Mouse (Mus musculus): ENCODE measurements around the gene Tpm3-rs7.
"Not testable (repeated sequence)": the region's sequence is repeated elsewhere in the genome, so short reads cannot be mapped to it uniquely, and the experiment has no call there.

The Tpm3-rs7 gene

DNA sequence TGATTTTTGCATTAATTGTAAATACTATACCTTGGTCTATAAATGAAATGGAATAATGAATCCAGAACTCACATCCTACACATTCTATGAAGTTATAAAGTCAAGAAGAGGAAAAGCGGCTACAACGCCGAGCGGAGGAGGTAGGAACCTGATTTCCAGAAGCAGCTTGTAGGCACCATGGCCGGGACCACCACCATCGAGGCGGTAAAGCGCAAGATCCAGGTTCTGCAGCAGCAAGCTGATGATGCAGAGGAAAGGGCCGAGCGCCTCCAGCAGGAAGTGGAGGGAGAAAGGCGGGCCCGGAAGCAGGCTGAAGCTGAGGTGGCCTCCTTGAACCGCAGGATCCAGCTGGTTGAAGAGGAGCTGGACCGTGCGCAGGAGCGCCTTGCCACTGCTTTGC lies at the start of gene Tpm3-rs7:
TSS of gene Tpm3-rs7 (plus strand) at position 110 of the 400 bp plus-strand sequence.
- not testable (repeated sequence) for DNase-seq (ENCODE audit: extremely low read depth, low read depth)

GRCm38 (mm10) chr14:113317023-113317422 lies 2.6 kb downstream of the Tpm3-rs7 start:
- no peak for DNase-seq (ENCODE audit: extremely low read depth, low read depth)

GRCm38 (mm10) chr14:113363361-113363760 lies 49.0 kb downstream of the Tpm3-rs7 start:
- DNase-seq (ENCODE audit: extremely low read depth, low read depth) = no peak
